Mouse (Mus musculus) lung, adult 2 months (tissue): ENCODE measurements around the gene Pacsin1.

Experiments used
- CTCF ChIP-seq: fragments of 200-500 bp; IDR thresholded peaks from 2 replicates; pipeline ENCODE4 v1.5.1; 2011; ENCODE audit warnings: mild to moderate bottlenecking, low read length, control low read depth; ENCODE audit not compliant: insufficient read depth
- POLR2A ChIP-seq: fragments of 200-500 bp; IDR thresholded peaks from 2 replicates; pipeline ENCODE4 v1.6.1; 2011; ENCODE audit warnings: low read depth, mild to moderate bottlenecking, control low read depth, low read length, borderline replicate concordance; ENCODE audit errors: extremely low read depth

GRCm38 (mm10) chr17:27671720-27672119, 16.4 kb downstream of the Pacsin1 start:
- no peak for TF ChIP-seq POLR2A
- TF ChIP-seq CTCF, result no peak
